Mouse (Mus musculus) hindbrain, postnatal 0 days (tissue): Measurements from ENCODE around the gene Kcnj14. TPM values are rescaled to one million over a fixed set of nuclear protein-coding genes. Genes with fewer than 3 reads are reported as not detected.

Experiments used
- ATAC-seq: fragments of 200-750 bp; cut with Nextera tagmentation; 2 replicates; pipeline ENCODE4 v1.8.0; 2017; ENCODE audit warnings: mild to moderate bottlenecking, moderate TSS enrichment, moderate library complexity
- DNase-seq: peaks from one replicate; pipeline ENCODE4 v3.0.0-alpha.2; 2015; ENCODE audit warnings: low spot score
- H3K27ac ChIP-seq: fragments of 300-500 bp; sonication (generic); 2 replicates; pipeline ENCODE4 v1.5.1; 2014; ENCODE audit warnings: mild to moderate bottlenecking
- H3K27me3 ChIP-seq: fragments of 300-500 bp; sonication (generic); 2 replicates; pipeline ENCODE4 v1.6.1; 2014; ENCODE audit warnings: low read length, mixed read lengths; ENCODE audit not compliant: insufficient read depth
- H3K36me3 ChIP-seq: fragments of 300-500 bp; sonication (generic); 2 replicates; pipeline ENCODE4 v1.6.1; 2014; ENCODE audit warnings: low read length, mixed read lengths; ENCODE audit not compliant: insufficient read depth
- H3K4me1 ChIP-seq: fragments of 300-500 bp; sonication (generic); 2 replicates; pipeline ENCODE4 v1.6.1; 2014; ENCODE audit warnings: antibody characterized with exemption, low read length, mixed read lengths; ENCODE audit not compliant: insufficient read depth
- H3K4me2 ChIP-seq: fragments of 300-500 bp; sonication (generic); 2 replicates; pipeline ENCODE4 v1.6.1; 2014; ENCODE audit warnings: low read depth, mild to moderate bottlenecking, low read length, moderate library complexity, mixed read lengths
- H3K4me3 ChIP-seq: fragments of 300-500 bp; sonication (generic); 2 replicates; pipeline ENCODE4 v1.5.1; 2014; ENCODE audit warnings: low read length
- H3K9ac ChIP-seq: fragments of 300-500 bp; sonication (generic); replicated peaks from 2 replicates; pipeline ENCODE4 v1.6.1; 2014; ENCODE audit warnings: mild to moderate bottlenecking, low read length, moderate library complexity, mixed read lengths
- H3K9me3 ChIP-seq: fragments of 300-500 bp; sonication (generic); 2 replicates; pipeline ENCODE4 v1.6.1; 2016; ENCODE audit warnings: low read length, mixed read lengths
- CTCF ChIP-seq: IDR thresholded peaks from 2 replicates; pipeline ENCODE4 v1.5.1; 2016; ENCODE audit warnings: antibody characterized with exemption, control low read depth, low read depth
- WGBS: fragments of 180-500 bp; shearing (Covaris S2); extraction: QIAGEN DNeasy Blood & Tissue Kit; methylation state at CpG from one replicate; pipeline ENCODE4 v1.1.7; 2014; 5-methylcytosine and 5-hydroxymethylcytosine counted together
- polyA plus RNA-seq: library from polyadenylated mRNA; unstranded; fragments of >200 nt; fragmentation: Nextera tagmentation; extraction: Ambion mirVana; gene quantifications from 2 replicates; pipeline ENCODE4 v1.2.1, GENCODE M21; 2015
- total RNA-seq: library from RNA; depleted of rRNA; stranded (reverse); fragments of >200 nt; gene quantifications from 2 replicates; pipeline ENCODE4 v1.2.3, GENCODE M21; 2014; rRNA removed

The Kcnj14 gene
- total RNA-seq = 0.97 and 1.4 TPM in 2 replicates
- 0.89 and 1.2 TPM in 2 replicates for polyA plus RNA-seq

GRCm38 (mm10) chr7:45824598-45824997 is at the start of gene Kcnj14:
TSS of gene Kcnj14 (minus strand) at chr7:45824782.
- Histone ChIP-seq H3K4me3 (no peak within 1 kb of the TSS), H3K27me3 (no peaks in the 10 kb centered on the region), H3K4me2 (no peak within 1 kb of the TSS), H3K27ac (no peak within 1 kb of the TSS), H3K36me3 (peaks cover 42% of the 10 kb centered on the region), H3K4me1 (no peaks in the 10 kb centered on the region), H3K9ac (no peak within 1 kb of the TSS), H3K9me3 (no peaks in the 10 kb centered on the region)
- ATAC-seq = no peak
- TF ChIP-seq CTCF = no peak
- 66% methylated on average over 7 of the region's 7 CpGs for WGBS
- DNase-seq = no peak

GRCm38 (mm10) chr7:45873061-45873947 is 48.7 kb upstream of the Kcnj14 start:
- DNase-seq = peak; percentile 69
- Histone ChIP-seq H3K27me3 (no peaks in the 10 kb centered on the region), H3K4me1 (peaks cover 16% of the 10 kb centered on the region), H3K27ac (peak overlapping the region; percentile 87), H3K9me3 (no peaks in the 10 kb centered on the region), H3K9ac (peak overlapping the region; percentile 86), H3K4me3 (peak overlapping the region; percentile 84), H3K4me2 (peak overlapping the region; percentile 82), H3K36me3 (peaks cover 19% of the 10 kb centered on the region)
- peak; percentile 48 for TF ChIP-seq CTCF
- WGBS = 2% methylated on average over 28 of the region's 28 CpGs
- peak; percentile 10 for ATAC-seq

- DNase-seq (peak; percentile 96), ATAC-seq (peak; percentile 58)
- under 1% methylated on average over 18 of the region's 18 CpGs for WGBS
- H3K9ac ChIP-seq = peak within 1 kb of the TSS; percentile 86
- H3K36me3 ChIP-seq = peaks cover 15% of the 10 kb centered on the region
- peak within 1 kb of the TSS; percentile 84 for H3K4me3 ChIP-seq
- peaks cover 23% of the 10 kb centered on the region for H3K4me1 ChIP-seq
- TF ChIP-seq CTCF = peak; percentile 95
- H3K27me3 ChIP-seq = no peaks in the 10 kb centered on the region
- H3K9me3 ChIP-seq = no peaks in the 10 kb centered on the region
- peak within 1 kb of the TSS; percentile 82 for H3K4me2 ChIP-seq
- peak within 1 kb of the TSS; percentile 87 for H3K27ac ChIP-seq
These were observed 48.0 kb upstream of the Kcnj14 start, which contains the start of gene Kdelr1 for GRCm38 (mm10) chr7:45872624-45873023. TSS of gene Kdelr1 (plus strand) at chr7:45872772.

- peak overlapping the region; percentile 77 for H3K4me2 ChIP-seq
- under 1% methylated on average over 29 of the region's 30 CpGs for WGBS
- no peak for TF ChIP-seq CTCF
- peaks cover 27% of the 10 kb centered on the region for H3K4me1 ChIP-seq
- H3K9me3 ChIP-seq = no peaks in the 10 kb centered on the region
- DNase-seq = peak; percentile 52
- H3K27me3 ChIP-seq = no peaks in the 10 kb centered on the region
- H3K9ac ChIP-seq = peak overlapping the region; percentile 78
- ATAC-seq = no peak
- H3K27ac ChIP-seq = peak overlapping the region; percentile 78
- no peaks in the 10 kb centered on the region; the same call in 1 of the 2 replicates for H3K36me3 ChIP-seq
- peak overlapping the region; percentile 72 for H3K4me3 ChIP-seq
These were observed 45.9 kb upstream of the Kcnj14 start for GRCm38 (mm10) chr7:45870282-45871058.

GRCm38 (mm10) chr7:45869787-45870186 is 45.2 kb upstream of the Kcnj14 start:
- Histone ChIP-seq H3K4me1 (peaks cover 27% of the 10 kb centered on the region), H3K9me3 (no peaks in the 10 kb centered on the region), H3K9ac (peak overlapping the region; percentile 78), H3K4me3 (peak overlapping the region; percentile 72), H3K27ac (peak overlapping the region; percentile 78; the same call in 1 of the 2 replicates), H3K27me3 (no peaks in the 10 kb centered on the region), H3K36me3 (no peaks in the 10 kb centered on the region), H3K4me2 (peak overlapping the region; percentile 77)
- peak; percentile 16 for DNase-seq
- no peak for ATAC-seq
- TF ChIP-seq CTCF = no peak
- 5% methylated on average over 14 of the region's 14 CpGs for WGBS

- ATAC-seq (no peak), DNase-seq (peak; percentile 53)
- Histone ChIP-seq H3K9me3 (no peaks in the 10 kb centered on the region), H3K4me3 (peak overlapping the region; percentile 72), H3K4me1 (peaks cover 27% of the 10 kb centered on the region), H3K27ac (peak overlapping the region; percentile 78; the same call in 1 of the 2 replicates), H3K36me3 (no peaks in the 10 kb centered on the region), H3K4me2 (peak overlapping the region; percentile 77), H3K27me3 (no peaks in the 10 kb centered on the region), H3K9ac (peak overlapping the region; percentile 78)
- TF ChIP-seq CTCF = no peak
- WGBS = 10% methylated on average over 8 of the region's 8 CpGs
These were observed 44.6 kb upstream of the Kcnj14 start for GRCm38 (mm10) chr7:45869107-45869670.
